Mouse (Mus musculus) kidney, embryonic 16.5 days (tissue): Measurements from ENCODE around the gene Ybx2. TPM values are rescaled to one million over a fixed set of nuclear protein-coding genes. Genes with fewer than 3 reads are reported as not detected.

Experiments used
- ATAC-seq: fragments of 200-750 bp; cut with Nextera tagmentation; 2 replicates; pipeline ENCODE4 v1.8.0; 2017; ENCODE audit warnings: moderate TSS enrichment; ENCODE audit not compliant: low FRiP score, low TSS enrichment
- H3K27ac ChIP-seq: fragments of 300-500 bp; sonication (generic); 2 replicates; pipeline ENCODE4 v1.5.1; 2014; ENCODE audit warnings: low read length
- H3K27me3 ChIP-seq: fragments of 300-500 bp; sonication (generic); 2 replicates; pipeline ENCODE4 v1.6.1; 2014; ENCODE audit warnings: low read length, control low read depth, mixed read lengths; ENCODE audit not compliant: insufficient read depth
- H3K36me3 ChIP-seq: fragments of 300-500 bp; sonication (generic); 2 replicates; pipeline ENCODE4 v1.6.1; 2014; ENCODE audit warnings: low read length, control low read depth, mixed read lengths; ENCODE audit not compliant: insufficient read depth
- H3K4me1 ChIP-seq: fragments of 300-500 bp; sonication (generic); 2 replicates; pipeline ENCODE4 v1.6.1; 2014; ENCODE audit warnings: low read length, control low read depth, mixed read lengths; ENCODE audit not compliant: insufficient read depth
- H3K4me2 ChIP-seq: fragments of 300-500 bp; sonication (generic); replicated peaks from 2 replicates; pipeline ENCODE4 v1.6.1; 2014; ENCODE audit warnings: low read depth, low read length
- H3K4me3 ChIP-seq: fragments of 300-500 bp; sonication (generic); 2 replicates; pipeline ENCODE4 v1.5.1; 2014; ENCODE audit warnings: mild to moderate bottlenecking, low read length
- H3K9ac ChIP-seq: fragments of 300-500 bp; sonication (generic); replicated peaks from 2 replicates; pipeline ENCODE4 v1.6.1; 2014; ENCODE audit warnings: low read length
- H3K9me3 ChIP-seq: fragments of 300-500 bp; sonication (generic); 2 replicates; pipeline ENCODE4 v1.6.1; 2016; ENCODE audit warnings: low read length, control low read depth
- WGBS: fragments of 180-500 bp; shearing (Covaris S2); extraction: QIAGEN DNeasy Blood & Tissue Kit; methylation state at CpG from one replicate; pipeline ENCODE4 v1.1.7; 2014; 5-methylcytosine and 5-hydroxymethylcytosine counted together
- polyA plus RNA-seq: library from polyadenylated mRNA; unstranded; fragments of >200 nt; fragmentation: Nextera tagmentation; extraction: Ambion mirVana; gene quantifications from 2 replicates; pipeline ENCODE4 v1.2.1, GENCODE M21; 2015

Gene Ybx2
- 7.0 and 10.3 TPM in 2 replicates for polyA plus RNA-seq

DNA sequence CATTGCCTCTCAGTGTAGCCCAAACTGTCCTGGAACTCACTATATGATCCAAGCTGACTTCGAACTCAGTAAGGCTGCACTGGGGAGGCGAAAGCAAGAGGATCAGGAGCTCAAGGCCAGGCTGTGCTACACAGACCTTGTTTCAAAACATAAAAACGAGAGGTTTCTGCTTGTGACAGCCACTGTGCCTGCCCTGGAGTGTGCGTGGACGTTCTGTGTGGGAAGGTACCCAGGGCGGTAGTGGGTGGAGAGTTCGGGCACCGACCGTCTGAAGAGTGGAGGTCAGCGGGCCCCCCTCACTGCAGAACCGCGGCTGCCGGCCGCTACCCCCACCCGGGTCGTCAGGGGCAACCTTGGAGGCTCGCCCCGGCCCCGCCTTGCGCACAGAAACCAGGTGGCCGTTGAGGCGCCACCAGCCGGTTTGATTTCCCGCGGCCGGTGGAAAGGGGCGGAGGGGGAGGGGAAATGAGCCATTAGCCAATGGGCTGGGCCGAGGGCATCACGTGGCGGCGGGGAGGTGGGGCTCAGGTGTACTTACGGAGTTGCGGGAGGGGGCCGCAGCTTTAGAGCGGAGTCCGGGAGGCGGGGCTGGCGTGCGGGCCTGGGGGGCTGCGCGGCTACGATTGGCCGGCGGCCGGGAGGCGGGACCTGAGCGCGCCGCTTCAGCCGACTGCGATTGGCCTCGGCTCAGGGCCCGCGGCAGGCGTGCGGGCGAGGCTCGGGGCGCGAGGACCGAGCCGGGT, at the start of gene Ybx2:
Ybx2 (plus strand) TSS at position 660 of the 743 bp plus-strand sequence.
- WGBS = 1% methylated on average over 52 of the region's 62 CpGs
- Histone ChIP-seq H3K9me3 (no peaks in the 10 kb centered on the region), H3K9ac (peak within 1 kb of the TSS; percentile 70), H3K36me3 (no peaks in the 10 kb centered on the region), H3K4me1 (peaks cover 31% of the 10 kb centered on the region), H3K27ac (peak within 1 kb of the TSS; percentile 54; the same call in 1 of the 2 replicates), H3K27me3 (peaks cover 10% of the 10 kb centered on the region), H3K4me2 (peak within 1 kb of the TSS; percentile 99), H3K4me3 (peak within 1 kb of the TSS; percentile 58)
- ATAC-seq = peak; percentile 87

DNA sequence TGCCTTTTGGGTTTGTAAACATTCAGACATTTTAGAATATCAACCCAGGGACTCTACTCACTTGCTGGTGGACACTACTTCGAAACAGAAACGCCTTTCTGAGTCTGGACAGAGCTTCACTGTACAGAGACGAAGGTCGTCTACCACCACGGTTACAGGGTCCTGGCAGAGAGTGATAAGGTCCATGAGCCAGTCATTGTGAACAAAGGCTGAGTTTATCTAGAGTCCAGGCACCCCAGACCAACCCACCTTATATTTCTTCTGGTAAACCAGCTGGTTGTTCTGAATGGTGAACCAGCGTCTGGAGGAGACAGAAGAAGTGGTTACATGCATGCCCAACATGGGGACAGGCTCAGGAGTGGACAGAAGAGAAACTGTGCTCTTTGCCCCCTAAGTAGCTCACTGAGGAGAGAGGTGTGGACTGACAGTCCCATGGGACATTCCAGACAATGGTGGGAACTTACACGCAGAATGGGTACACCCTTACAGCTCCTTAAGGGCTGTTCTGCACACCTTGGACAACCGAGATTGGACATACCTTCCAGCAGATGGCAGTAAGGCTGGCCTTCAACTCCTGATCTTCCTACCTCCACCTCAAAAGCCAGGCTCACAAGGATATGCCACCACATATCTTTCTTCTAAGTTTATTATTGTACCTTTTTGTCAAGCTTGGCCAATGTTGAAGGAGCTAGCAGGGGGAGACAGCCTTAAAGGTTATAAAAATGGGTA, 48.5 kb upstream of the Ybx2 start:
- Histone ChIP-seq H3K4me1 (peaks cover 9% of the 10 kb centered on the region), H3K36me3 (no peaks in the 10 kb centered on the region), H3K4me3 (no peak overlapping the region), H3K27ac (no peak overlapping the region), H3K9ac (no peak overlapping the region), H3K4me2 (no peak overlapping the region), H3K9me3 (no peaks in the 10 kb centered on the region), H3K27me3 (no peaks in the 10 kb centered on the region)
- 69% methylated on average over 8 of the region's 8 CpGs for WGBS
- 0 out of 2 replicates have a peak, but pooled peaks have one; percentile 46 for ATAC-seq

- H3K4me2 ChIP-seq = no peak overlapping the region
- H3K9me3 ChIP-seq = no peaks in the 10 kb centered on the region
- no peaks in the 10 kb centered on the region for H3K36me3 ChIP-seq
- H3K9ac ChIP-seq = no peak overlapping the region
- H3K27me3 ChIP-seq = no peaks in the 10 kb centered on the region
- H3K27ac ChIP-seq = no peak overlapping the region
- H3K4me3 ChIP-seq = no peak overlapping the region
- no peak for ATAC-seq
- WGBS = 64% methylated on average over 4 of the region's 4 CpGs
- 0 out of 2 replicates have a peak, but pooled peaks cover 5% of the 10 kb centered on the region for H3K4me1 ChIP-seq
Observed at GRCm38 (mm10) chr11:69891482-69891881, 44.1 kb upstream of the Ybx2 start.

DNA sequence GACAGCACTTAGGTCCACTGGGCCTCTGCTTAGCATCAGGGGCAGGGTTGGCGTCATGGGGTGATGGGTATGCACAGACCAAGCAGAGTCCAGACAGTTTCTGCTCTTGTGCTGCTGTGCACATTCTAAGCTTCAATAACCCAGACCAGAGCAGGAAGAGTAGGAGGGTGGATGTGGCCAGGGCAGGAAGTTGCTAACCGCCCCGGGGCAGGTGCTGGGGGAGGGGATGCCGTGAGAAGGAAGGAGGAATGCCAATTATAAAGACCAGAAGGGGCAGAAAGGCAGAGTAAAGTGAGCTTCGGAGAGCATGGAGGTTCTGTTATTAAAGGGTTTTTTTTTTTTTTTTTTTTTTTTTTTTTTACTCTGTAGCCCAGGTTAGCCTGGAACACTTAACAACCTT, 40.9 kb upstream of the Ybx2 start:
- no peak overlapping the region for H3K27ac ChIP-seq
- no peak for ATAC-seq
- no peak overlapping the region for H3K4me3 ChIP-seq
- WGBS = 64% methylated on average over 5 of the region's 5 CpGs
- no peaks in the 10 kb centered on the region for H3K36me3 ChIP-seq
- H3K9ac ChIP-seq = no peak overlapping the region; the same call in 1 of the 2 replicates
- no peaks in the 10 kb centered on the region for H3K9me3 ChIP-seq
- H3K4me1 ChIP-seq = peaks cover 15% of the 10 kb centered on the region
- no peaks in the 10 kb centered on the region for H3K27me3 ChIP-seq
- no peak overlapping the region for H3K4me2 ChIP-seq

- Histone ChIP-seq H3K4me2 (no peak within 1 kb of the TSS), H3K4me3 (no peak within 1 kb of the TSS), H3K9me3 (no peaks in the 10 kb centered on the region), H3K27me3 (no peaks in the 10 kb centered on the region), H3K4me1 (peaks cover 21% of the 10 kb centered on the region), H3K27ac (no peak within 1 kb of the TSS), H3K9ac (no peak within 1 kb of the TSS; the same call in 1 of the 2 replicates), H3K36me3 (no peaks in the 10 kb centered on the region)
- 66% methylated on average over 4 of the region's 4 CpGs for WGBS
- ATAC-seq = no peak
Observed at GRCm38 (mm10) chr11:69895291-69895690, 40.3 kb upstream of the Ybx2 start, which contains the start of gene Acap1. TSS of gene Acap1 (minus strand) at chr11:69895539.

DNA sequence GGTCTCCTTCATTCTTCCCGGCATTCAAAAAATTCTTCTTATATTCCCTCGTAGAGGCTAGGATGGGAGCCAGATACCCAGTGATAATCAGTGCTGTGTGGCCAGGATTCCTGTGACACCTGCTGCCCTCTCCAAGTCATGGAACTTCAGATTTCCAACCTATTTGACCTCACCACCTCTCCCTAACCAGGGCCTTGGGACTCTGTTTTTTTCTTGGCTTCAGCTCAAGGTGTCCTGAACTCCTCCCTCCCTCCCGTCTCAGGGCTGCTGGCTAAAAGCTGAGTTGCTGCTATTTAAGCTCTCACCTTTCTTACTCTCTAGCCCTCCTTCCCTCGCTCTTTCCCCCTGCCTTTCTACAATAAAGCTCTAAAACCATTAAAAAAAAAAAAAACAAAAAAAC, 35.7 kb upstream of the Ybx2 start:
- no peak for ATAC-seq
- peak overlapping the region; percentile 99 for H3K27ac ChIP-seq
- H3K4me3 ChIP-seq = peak overlapping the region; percentile 88
- no peaks in the 10 kb centered on the region for H3K9me3 ChIP-seq
- H3K36me3 ChIP-seq = peaks cover 13% of the 10 kb centered on the region
- 21% methylated on average over 4 of the region's 4 CpGs for WGBS
- H3K4me2 ChIP-seq = peak overlapping the region; percentile 93
- peak overlapping the region; percentile 99 for H3K9ac ChIP-seq
- H3K4me1 ChIP-seq = peaks cover 31% of the 10 kb centered on the region
- no peaks in the 10 kb centered on the region for H3K27me3 ChIP-seq

- peak within 1 kb of the TSS; percentile 93 for H3K4me2 ChIP-seq
- peak within 1 kb of the TSS; percentile 99 for H3K27ac ChIP-seq
- peaks cover 31% of the 10 kb centered on the region for H3K4me1 ChIP-seq
- H3K9ac ChIP-seq = peak within 1 kb of the TSS; percentile 99
- no peaks in the 10 kb centered on the region for H3K9me3 ChIP-seq
- peaks cover 19% of the 10 kb centered on the region for H3K36me3 ChIP-seq
- H3K27me3 ChIP-seq = no peaks in the 10 kb centered on the region
- peak; percentile 95 for ATAC-seq
- under 1% methylated on average over 38 of the region's 38 CpGs for WGBS
- H3K4me3 ChIP-seq = peak within 1 kb of the TSS; percentile 88
Observed at GRCm38 (mm10) chr11:69900471-69901405, 34.9 kb upstream of the Ybx2 start, which contains the start of the genes 2810408A11Rik and Neurl4. TSS of gene 2810408A11Rik (minus strand) at chr11:69900987. TSS of gene Neurl4 (plus strand) at chr11:69901072.

DNA sequence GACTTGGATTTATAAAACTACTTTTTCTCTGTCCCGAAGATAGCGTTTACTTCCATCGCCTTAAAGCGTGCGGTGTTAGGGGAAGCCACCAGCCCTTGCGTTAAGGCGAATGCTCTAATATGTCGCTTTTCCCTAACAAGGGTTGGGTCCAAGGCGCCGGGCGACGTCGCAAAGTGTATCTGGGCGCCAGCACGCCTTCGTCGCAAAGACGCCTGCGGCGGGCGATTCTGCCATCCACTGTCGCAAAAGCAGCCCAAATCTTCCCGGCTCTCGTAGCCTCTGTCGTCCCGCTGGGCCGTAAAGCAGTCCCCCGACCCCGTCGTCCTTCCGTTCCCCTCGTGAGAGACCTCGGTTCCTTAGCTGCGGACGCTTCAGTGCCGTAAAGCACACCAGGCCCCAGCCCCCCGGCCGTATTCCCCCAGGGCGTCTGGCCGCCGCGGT, 34.2 kb upstream of the Ybx2 start:
- peak; percentile 85 for ATAC-seq
- Histone ChIP-seq H3K36me3 (peaks cover 25% of the 10 kb centered on the region), H3K4me1 (peaks cover 31% of the 10 kb centered on the region), H3K4me3 (peak overlapping the region; percentile 88), H3K9me3 (no peaks in the 10 kb centered on the region), H3K27ac (peak overlapping the region; percentile 99), H3K27me3 (no peaks in the 10 kb centered on the region), H3K9ac (peak overlapping the region; percentile 99), H3K4me2 (peak overlapping the region; percentile 93)
- under 1% methylated on average over 42 of the region's 42 CpGs for WGBS

- peak overlapping the region; percentile 93 for H3K4me2 ChIP-seq
- H3K27me3 ChIP-seq = no peaks in the 10 kb centered on the region
- H3K36me3 ChIP-seq = peaks cover 31% of the 10 kb centered on the region
- H3K4me3 ChIP-seq = peak overlapping the region; percentile 88
- under 1% methylated on average over 38 of the region's 39 CpGs for WGBS
- H3K4me1 ChIP-seq = peaks cover 31% of the 10 kb centered on the region
- no peaks in the 10 kb centered on the region for H3K9me3 ChIP-seq
- H3K27ac ChIP-seq = peak overlapping the region; percentile 99
- peak overlapping the region; percentile 99 for H3K9ac ChIP-seq
- ATAC-seq = 0 out of 2 replicates have a peak, but pooled peaks have one; percentile 1
Observed at GRCm38 (mm10) chr11:69901993-69902392, 33.6 kb upstream of the Ybx2 start.
